In genomic region chr2:153516961-153517360, GRCm38 (mm10) we compare ENCODE assay signal across 10 mouse cellular contexts. TPM values are rescaled to one million over a fixed set of nuclear protein-coding genes. Genes with fewer than 3 reads are reported as not detected.
DNase-seq lines count a peak whose midpoint lies in the region; ATAC-seq and TF ChIP-seq lines count a peak whose summit lies in the region.
"Had no signal": no experiment of that assay in that cellular context is flagged by ENCODE, and none has a peak within 500 bp of the region (broad histone marks: within the 10 kb centered on the region; RNA-seq: fewer than 3 reads in every experiment).

No protein-coding gene starts in this region.

- no peak overlapping the region for H3K4me2 ChIP-seq in heart, postnatal 0 days (ENCODE audit: low read depth, low read length)
- H3K4me2 ChIP-seq: hindbrain, embryonic 13.5 days had no signal

- peak; percentile 44 for ATAC-seq in heart, postnatal 0 days (ENCODE audit: insufficient read depth, low read depth)

- no peak overlapping the region for H3K4me3 ChIP-seq in heart, postnatal 0 days (ENCODE audit: low read depth, low read length)
- H3K4me3 ChIP-seq: hindbrain, embryonic 13.5 days had no signal

- H3K4me1 ChIP-seq in heart, postnatal 0 days (ENCODE audit: control insufficient read depth, insufficient read depth) = no peaks in the 10 kb centered on the region

- peak; percentile 57 for TF ChIP-seq CTCF in heart, postnatal 0 days (IDR thresholded peaks at IDR 0.05; ENCODE audit: low read depth)

- no peaks in the 10 kb centered on the region for H3K36me3 ChIP-seq in heart, postnatal 0 days (replicated peaks; ENCODE audit: control insufficient read depth, insufficient read depth, low read length)
- H3K36me3 ChIP-seq: hindbrain, embryonic 13.5 days had no signal

- 48% methylated on average over 4 of the region's 4 CpGs for WGBS in heart, postnatal 0 days

- no peaks in the 10 kb centered on the region for H3K27me3 ChIP-seq in heart, postnatal 0 days (ENCODE audit: control insufficient read depth, insufficient read depth, low read length)

- H3K9ac ChIP-seq in heart, postnatal 0 days (replicated peaks; ENCODE audit: low read depth, low read length) = no peak overlapping the region
- H3K9ac ChIP-seq: hindbrain, embryonic 13.5 days had no signal

- TF ChIP-seq EP300 in heart, postnatal 0 days (IDR thresholded peaks at IDR 0.05; ENCODE audit: low read depth) = no peak

- H3K27ac ChIP-seq in heart, postnatal 0 days (ENCODE audit: low read depth) = no peak overlapping the region

- no peaks in the 10 kb centered on the region for H3K9me3 ChIP-seq in heart, postnatal 0 days (replicated peaks; ENCODE audit: control insufficient read depth, low read length)
- H3K9me3 ChIP-seq: hindbrain, embryonic 13.5 days had no signal

- DNase-seq in heart, postnatal 0 days (ENCODE audit: low spot score) = peak; percentile 29
- no peak for DNase-seq in heart, adult 9 months (ENCODE audit: low spot score in 2 of 2)
- peak; percentile 69 for DNase-seq in A20 (ENCODE audit: low read depth, low spot score)
- DNase-seq in adrenal gland, postnatal 25 days = peak; percentile 34
- peak; percentile 65 to 80 for DNase-seq in kidney, postnatal 25 days
- no peak for DNase-seq in embryo, embryonic 11 days
- no peak for DNase-seq in natural killer cell, adult 2 months (ENCODE audit: low spot score in 2 of 2)
- no peak for DNase-seq in frontal cortex, postnatal 36 days (ENCODE audit: low spot score in 2 of 2)
- DNase-seq: spleen, adult 18-20 months had no signal

RNA-seq across cellular contexts. Expression of gene Nol4l, which starts 12.8 kb away (rescaled TPM):
- 10.2 and 13.1 TPM in 2 replicates for total RNA-seq in heart, postnatal 0 days (2014; rRNA removed; ENCODE audit: low replicate concordance)
- polyA plus RNA-seq in heart, postnatal 0 days (2015; fragmentation: Nextera tagmentation; extraction: Ambion mirVana) = 4.3 TPM in 2 replicates
- total RNA-seq in adrenal gland, postnatal 25 days (2021) = 12.7 and 16.1 TPM in 2 replicates

RNA-seq across cellular contexts. Expression of gene 4930404H24Rik, which starts 24.4 kb away (rescaled TPM):
- not detected in 2 replicates for total RNA-seq in heart, postnatal 0 days (2014; rRNA removed; ENCODE audit: low replicate concordance)
- polyA plus RNA-seq in heart, postnatal 0 days (2015; fragmentation: Nextera tagmentation; extraction: Ambion mirVana) = 0.45 TPM in 1 of 2 replicates, not detected in the other
- total RNA-seq in adrenal gland, postnatal 25 days (2021) = not detected in 2 replicates
- polyA plus RNA-seq: hindbrain, embryonic 13.5 days had no signal

Comparison
In these comparisons a context has a peak if more than half of its experiments do, and no peak if none do; other contexts are left out.
1. DNase-seq: peak in heart, postnatal 0 days (single experiment), A20 (single experiment), adrenal gland, postnatal 25 days (single experiment) and kidney, postnatal 25 days (2 of 2); none in heart, adult 9 months (0 of 2), embryo, embryonic 11 days (single experiment), natural killer cell, adult 2 months (0 of 2) and frontal cortex, postnatal 36 days (0 of 2).